Mouse (Mus musculus): Measurements from ENCODE around the gene Sgsm3. TPM values are rescaled to one million over a fixed set of nuclear protein-coding genes. Genes with fewer than 3 reads are reported as not detected.
A peak's percentile ranks its signal among the peaks of the same experiment; 100 is the strongest.

The Sgsm3 gene
- polyA plus RNA-seq, 1 experiment from 2014 or later, result 39.9 TPM

GRCm38 (mm10) chr15:81015068-81015744 is 37.6 kb downstream of the Sgsm3 start:
- Histone ChIP-seq H3K9me3 (no peaks in the 10 kb centered on the region), H3K36me3 (peaks cover 100% of the 10 kb centered on the region), H3K4me1 (replicated peaks) (no peaks in the 10 kb centered on the region), H3K27ac (no peak overlapping the region), H3K27me3 (ENCODE audit: insufficient read depth, poor library complexity, severe bottlenecking) (no peaks in the 10 kb centered on the region), H3K4me3 (no peak overlapping the region)
- WGBS, result 87% methylated on average over 5 of the region's 5 CpGs
- no peak for DNase-seq (ENCODE audit: low spot score)

GRCm38 (mm10) chr15:81016488-81016887 is 38.9 kb downstream of the Sgsm3 start:
- peaks cover 100% of the 10 kb centered on the region for H3K36me3 ChIP-seq
- H3K4me3 ChIP-seq, result no peak overlapping the region
- DNase-seq (ENCODE audit: low spot score), result no peak
- H3K27ac ChIP-seq, result no peak overlapping the region
- WGBS, result 89% methylated on average over 10 of the region's 10 CpGs
- H3K27me3 ChIP-seq (ENCODE audit: insufficient read depth, poor library complexity, severe bottlenecking), result no peaks in the 10 kb centered on the region
- H3K4me1 ChIP-seq (replicated peaks), result no peaks in the 10 kb centered on the region
- no peaks in the 10 kb centered on the region for H3K9me3 ChIP-seq

GRCm38 (mm10) chr15:81017308-81017707 is 39.7 kb downstream of the Sgsm3 start:
- H3K4me1 ChIP-seq (replicated peaks), result no peaks in the 10 kb centered on the region
- no peak for DNase-seq (ENCODE audit: low spot score)
- no peak overlapping the region for H3K27ac ChIP-seq
- WGBS, result 93% methylated on average over 7 of the region's 7 CpGs
- no peaks in the 10 kb centered on the region for H3K9me3 ChIP-seq
- peaks cover 100% of the 10 kb centered on the region for H3K36me3 ChIP-seq
- no peaks in the 10 kb centered on the region for H3K27me3 ChIP-seq (ENCODE audit: insufficient read depth, poor library complexity, severe bottlenecking)
- H3K4me3 ChIP-seq, result no peak overlapping the region

- DNase-seq (ENCODE audit: low spot score), result no peak
- H3K4me1 ChIP-seq (replicated peaks), result peaks cover under 1% of the 10 kb centered on the region; the same call in 1 of the 2 replicates
- no peaks in the 10 kb centered on the region for H3K9me3 ChIP-seq
- H3K27ac ChIP-seq, result no peak overlapping the region
- 89% methylated on average over 6 of the region's 6 CpGs for WGBS
- H3K4me3 ChIP-seq, result no peak overlapping the region
- peaks cover 64% of the 10 kb centered on the region for H3K36me3 ChIP-seq
- no peaks in the 10 kb centered on the region for H3K27me3 ChIP-seq (ENCODE audit: insufficient read depth, poor library complexity, severe bottlenecking)
These were observed 43.8 kb downstream of the Sgsm3 start for GRCm38 (mm10) chr15:81021377-81021776.

- Histone ChIP-seq H3K27ac (no peak overlapping the region), H3K4me1 (replicated peaks) (peaks cover 11% of the 10 kb centered on the region; the same call in 1 of the 2 replicates), H3K27me3 (ENCODE audit: insufficient read depth, poor library complexity, severe bottlenecking) (no peaks in the 10 kb centered on the region), H3K36me3 (peaks cover 53% of the 10 kb centered on the region), H3K9me3 (no peaks in the 10 kb centered on the region), H3K4me3 (no peak overlapping the region)
- no peak for DNase-seq (ENCODE audit: low spot score)
- whole genome bisulfite sequencing, result 91% methylated on average over 7 of the region's 7 CpGs
These were observed 44.9 kb downstream of the Sgsm3 start for GRCm38 (mm10) chr15:81022437-81022836.

- no peaks in the 10 kb centered on the region for H3K9me3 ChIP-seq
- peaks cover 17% of the 10 kb centered on the region for H3K4me1 ChIP-seq (replicated peaks)
- H3K27me3 ChIP-seq (ENCODE audit: insufficient read depth, poor library complexity, severe bottlenecking), result no peaks in the 10 kb centered on the region
- H3K27ac ChIP-seq, result no peak overlapping the region
- no peak overlapping the region for H3K4me3 ChIP-seq
- H3K36me3 ChIP-seq, result peaks cover 39% of the 10 kb centered on the region
- WGBS, result 93% methylated on average over 9 of the region's 9 CpGs
- DNase-seq (ENCODE audit: low spot score), result no peak
These were observed 46.3 kb downstream of the Sgsm3 start for GRCm38 (mm10) chr15:81023842-81024241.

GRCm38 (mm10) chr15:81026901-81027300 is 49.3 kb downstream of the Sgsm3 start:
- WGBS, result 85% methylated on average over 5 of the region's 5 CpGs
- peaks cover 30% of the 10 kb centered on the region for H3K4me1 ChIP-seq (replicated peaks)
- H3K36me3 ChIP-seq, result peaks cover 8% of the 10 kb centered on the region
- H3K4me3 ChIP-seq, result no peak overlapping the region
- H3K27ac ChIP-seq, result no peak overlapping the region
- no peaks in the 10 kb centered on the region for H3K9me3 ChIP-seq
- DNase-seq (ENCODE audit: low spot score), result no peak
- no peaks in the 10 kb centered on the region for H3K27me3 ChIP-seq (ENCODE audit: insufficient read depth, poor library complexity, severe bottlenecking)

GRCm38 (mm10) chr15:81027378-81028173 is 50.0 kb downstream of the Sgsm3 start:
- WGBS, result 42% methylated on average over 8 of the region's 8 CpGs
- H3K27ac ChIP-seq, result no peak overlapping the region; the same call in 1 of the 2 replicates

GRCm38 (mm10) chr15:81030891-81031425 is 53.4 kb downstream of the Sgsm3 start:
- Histone ChIP-seq H3K27ac (peak overlapping the region; percentile 40; the same call in 1 of the 2 replicates), H3K4me1 (replicated peaks) (peaks cover 64% of the 10 kb centered on the region), H3K27me3 (ENCODE audit: insufficient read depth, poor library complexity, severe bottlenecking) (no peaks in the 10 kb centered on the region), H3K9me3 (no peaks in the 10 kb centered on the region), H3K36me3 (no peaks in the 10 kb centered on the region), H3K4me3 (no peak overlapping the region)
- DNase-seq (ENCODE audit: low spot score), result no peak
- WGBS, result 58% methylated on average over 10 of the region's 10 CpGs

More at GRCm38 (mm10) chr15:81027378-81028173, 50.0 kb downstream of the Sgsm3 start:
- Histone ChIP-seq H3K27me3 (ENCODE audit: insufficient read depth, poor library complexity, severe bottlenecking) (no peaks in the 10 kb centered on the region), H3K9me3 (no peaks in the 10 kb centered on the region), H3K36me3 (peaks cover 2% of the 10 kb centered on the region; the same call in 1 of the 2 replicates), H3K4me1 (replicated peaks) (peaks cover 33% of the 10 kb centered on the region), H3K4me3 (no peak overlapping the region)
- DNase-seq (ENCODE audit: low spot score), result peak; percentile 75

GRCm38 (mm10) chr15:81031611-81032010 is 54.0 kb downstream of the Sgsm3 start:
- no peak for DNase-seq (ENCODE audit: low spot score)
- Histone ChIP-seq H3K27ac (0 out of 2 replicates have a peak overlapping the region, but pooled peaks have one; percentile 35), H3K4me1 (replicated peaks) (peaks cover 62% of the 10 kb centered on the region), H3K36me3 (no peaks in the 10 kb centered on the region), H3K4me3 (no peak overlapping the region), H3K9me3 (no peaks in the 10 kb centered on the region), H3K27me3 (ENCODE audit: insufficient read depth, poor library complexity, severe bottlenecking) (no peaks in the 10 kb centered on the region)
- 83% methylated on average over 4 of the region's 4 CpGs for WGBS

GRCm38 (mm10) chr15:81032941-81033629 is 55.5 kb downstream of the Sgsm3 start:
- no peaks in the 10 kb centered on the region for H3K27me3 ChIP-seq (ENCODE audit: insufficient read depth, poor library complexity, severe bottlenecking)
- no peak for DNase-seq (ENCODE audit: low spot score)
- H3K4me3 ChIP-seq, result no peak overlapping the region
- peak overlapping the region; percentile 40; the same call in 1 of the 2 replicates for H3K27ac ChIP-seq
- no peaks in the 10 kb centered on the region for H3K36me3 ChIP-seq
- peaks cover 49% of the 10 kb centered on the region for H3K4me1 ChIP-seq (replicated peaks)
- WGBS, result 42% methylated on average over 9 of the region's 9 CpGs
- no peaks in the 10 kb centered on the region for H3K9me3 ChIP-seq

- Histone ChIP-seq H3K4me3 (no peak overlapping the region), H3K27me3 (ENCODE audit: insufficient read depth, poor library complexity, severe bottlenecking) (no peaks in the 10 kb centered on the region), H3K4me1 (replicated peaks) (peaks cover 48% of the 10 kb centered on the region), H3K36me3 (no peaks in the 10 kb centered on the region), H3K27ac (peak overlapping the region; percentile 35; the same call in 1 of the 2 replicates), H3K9me3 (no peaks in the 10 kb centered on the region)
- WGBS, result 79% methylated on average over 6 of the region's 6 CpGs
- no peak for DNase-seq (ENCODE audit: low spot score)
These were observed 56.6 kb downstream of the Sgsm3 start for GRCm38 (mm10) chr15:81034119-81034518.
